Mouse (Mus musculus) frontal cortex, postnatal 25 days (tissue): Measurements from ENCODE around the gene D5Ertd579e.

Source experiments
- DNase-seq, 2 experiments: peaks; one replicate each; pipeline ENCODE4 v3.0.0; 2022; ENCODE audit warnings: low spot score in 2 of 2

D5Ertd579e gene

DNA sequence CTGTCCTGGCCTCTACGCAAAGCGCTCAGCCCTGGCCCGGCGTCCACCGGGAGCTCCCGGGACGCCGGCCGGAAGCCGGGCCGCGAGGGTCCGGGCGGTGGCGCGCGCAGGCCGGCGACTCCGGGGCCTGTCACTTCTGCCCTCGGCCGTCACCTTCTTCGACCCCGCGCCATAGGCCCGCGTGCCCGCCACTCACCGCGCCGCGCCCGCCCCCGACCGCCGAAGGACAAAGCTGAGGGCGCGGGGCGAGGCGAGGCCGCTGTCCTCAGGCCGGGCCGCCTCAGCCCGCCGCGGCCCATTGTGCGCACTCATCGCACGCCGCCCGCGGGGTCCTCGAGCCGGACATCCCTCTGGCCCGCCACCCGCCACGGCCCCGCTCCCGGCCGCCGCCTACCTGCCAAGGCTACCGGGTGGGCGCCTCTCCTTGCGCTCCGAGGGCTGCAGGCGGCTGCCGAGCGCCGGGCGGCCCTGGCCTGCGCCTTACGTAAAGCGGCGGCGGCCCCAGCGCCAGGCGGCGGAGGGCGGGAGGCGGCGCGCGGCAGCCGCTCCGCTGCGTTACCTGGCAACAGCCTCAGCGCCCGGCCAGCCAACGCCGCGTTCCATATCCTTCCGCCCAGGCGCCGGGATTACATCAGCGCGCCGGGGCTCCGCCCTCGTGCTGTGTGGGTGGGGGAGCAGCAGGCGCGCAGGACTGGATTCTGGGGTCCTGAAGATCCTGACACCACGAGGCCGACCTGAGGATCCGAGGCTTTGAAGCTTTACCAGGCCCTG, at the start of gene D5Ertd579e:
Gene D5Ertd579e, minus strand, starts transcription at position 564 of the 771 bp plus-strand sequence.
- DNase-seq, result peak; percentile 93

DNA sequence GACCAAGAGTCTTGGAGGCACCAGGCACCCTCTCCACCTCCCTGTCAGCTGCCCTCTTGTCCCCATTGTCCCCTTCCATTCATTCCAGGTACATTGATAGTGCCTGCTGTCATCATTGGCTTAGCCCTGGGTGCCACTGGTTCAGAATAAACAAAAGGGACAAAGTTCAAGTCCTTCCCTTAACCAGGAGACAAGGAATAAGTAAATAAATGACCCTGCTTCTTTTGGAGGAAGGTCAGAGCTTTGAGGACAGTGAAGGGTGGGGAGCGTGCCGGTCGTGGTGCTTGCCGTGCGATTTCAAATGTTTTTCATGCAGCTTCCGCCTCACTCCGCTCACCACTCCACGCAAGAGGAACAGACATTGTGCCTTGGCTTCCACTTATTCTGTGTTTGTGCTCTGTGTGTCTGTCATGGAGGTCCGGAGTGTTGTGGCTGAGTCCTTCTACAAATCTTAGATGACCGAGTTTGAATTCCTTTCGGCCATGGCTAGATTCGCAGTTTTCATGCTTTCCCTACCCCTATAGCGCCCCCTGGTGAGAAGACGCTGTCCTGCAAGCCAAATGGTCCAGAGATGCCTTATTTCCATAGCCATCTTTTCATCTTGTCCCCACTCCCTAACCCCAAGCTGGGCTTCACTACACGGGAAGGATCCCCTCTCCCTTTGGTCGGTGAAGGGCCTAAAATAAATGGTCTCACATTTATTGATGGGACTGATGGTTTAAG, 46.5 kb upstream of the D5Ertd579e start:
- peak; percentile 87 to 89 for DNase-seq

DNA sequence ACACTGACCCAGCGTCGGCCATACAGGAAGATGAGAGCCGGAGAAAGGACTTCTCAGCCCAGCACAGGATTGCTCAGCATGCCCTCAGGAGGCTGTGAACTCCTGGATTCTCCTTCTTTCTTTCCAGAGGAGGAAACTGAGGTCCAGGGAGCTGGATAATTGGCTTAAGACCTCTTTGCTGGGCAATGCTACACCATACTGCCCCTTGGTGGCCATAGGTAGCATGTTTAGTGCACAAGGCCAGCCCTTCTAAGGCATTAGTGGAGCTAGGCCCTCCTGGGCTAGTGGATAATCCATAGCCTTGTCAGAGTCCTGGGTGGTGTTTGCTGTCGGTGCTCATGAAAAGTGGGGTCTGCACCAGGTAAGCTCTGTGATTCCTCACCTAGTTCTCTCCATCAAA, 44.0 kb upstream of the D5Ertd579e start:
- DNase-seq, result no peak

DNA sequence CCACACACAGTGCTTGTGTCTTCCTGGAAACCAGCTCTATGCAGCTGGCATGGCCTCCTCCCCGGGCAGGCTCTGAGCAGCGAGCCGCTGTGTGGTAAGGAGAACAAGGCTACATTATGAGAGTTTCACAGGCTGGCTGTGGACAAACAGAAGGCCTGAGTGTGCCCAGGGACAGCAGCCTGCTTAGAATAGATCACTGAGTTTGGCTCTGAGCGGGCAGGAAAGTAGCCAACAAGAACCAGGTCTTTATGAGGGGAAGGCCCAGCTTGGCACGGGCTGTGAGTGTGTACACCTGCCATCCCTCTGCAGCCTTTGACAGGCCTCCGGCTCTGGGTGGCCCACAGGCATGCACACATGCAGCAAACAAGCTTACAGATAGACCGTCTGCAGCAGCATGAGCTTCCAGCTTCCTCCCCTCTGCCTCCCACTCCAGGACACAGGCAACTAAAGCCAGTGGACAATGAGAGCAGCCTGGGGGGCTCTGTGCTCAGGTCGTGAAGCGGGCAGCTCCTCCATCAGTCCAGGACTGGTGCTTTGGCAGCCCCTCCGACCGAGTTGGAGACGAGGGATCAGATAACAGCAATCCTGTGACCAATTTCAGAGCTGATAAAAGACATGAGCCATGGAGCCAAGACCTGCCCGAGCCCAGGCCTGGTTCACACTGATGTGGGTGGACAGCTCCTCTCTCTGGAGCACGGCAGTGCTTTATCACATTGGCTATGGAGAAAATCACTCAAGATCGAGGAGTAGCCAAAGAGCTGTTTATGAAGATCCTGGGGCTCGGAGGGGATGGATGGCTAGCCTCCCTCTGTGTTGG, 43.2 kb upstream of the D5Ertd579e start:
- peak; percentile 30 to 39 for DNase-seq

DNA sequence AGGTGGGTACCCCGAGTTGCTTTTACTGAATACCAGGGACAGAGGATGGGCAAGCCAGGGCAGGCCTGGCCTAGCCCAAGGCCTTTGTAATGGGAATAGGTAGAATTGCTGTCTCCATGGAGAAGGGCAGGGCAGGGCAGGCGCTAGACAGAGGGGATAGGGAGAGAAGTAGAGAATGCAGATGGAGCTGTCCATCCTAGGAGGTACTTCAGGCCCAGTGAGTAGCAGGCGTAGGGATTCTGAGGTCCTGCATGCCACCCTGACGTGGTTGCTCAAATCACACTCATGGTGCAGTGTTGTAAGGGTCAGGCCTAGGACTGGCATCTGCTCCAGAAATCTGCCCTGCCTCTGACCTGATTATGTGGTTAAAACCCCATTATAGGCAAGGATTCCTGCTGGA, 41.9 kb upstream of the D5Ertd579e start:
- no peak for DNase-seq

DNA sequence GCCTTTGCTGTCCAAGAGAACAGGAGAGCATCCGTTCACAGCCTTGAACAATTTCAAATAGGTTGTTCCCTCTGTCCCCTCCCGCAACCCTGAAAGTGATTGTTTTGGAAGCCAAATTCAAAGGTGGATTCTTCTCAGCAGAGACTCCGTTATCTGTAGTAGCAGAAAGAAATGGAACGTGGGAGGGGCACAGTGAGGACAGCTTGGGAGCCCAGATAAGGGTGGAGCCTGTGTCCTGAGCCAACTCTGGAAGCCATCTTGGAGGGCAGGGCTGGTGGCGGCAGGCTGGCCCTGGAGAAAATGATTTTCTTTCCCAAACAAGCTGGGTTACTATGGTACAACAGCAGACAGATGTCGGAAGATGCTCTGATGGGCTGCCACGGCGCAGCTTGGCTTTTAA, 40.2 kb upstream of the D5Ertd579e start:
- no peak for DNase-seq

DNA sequence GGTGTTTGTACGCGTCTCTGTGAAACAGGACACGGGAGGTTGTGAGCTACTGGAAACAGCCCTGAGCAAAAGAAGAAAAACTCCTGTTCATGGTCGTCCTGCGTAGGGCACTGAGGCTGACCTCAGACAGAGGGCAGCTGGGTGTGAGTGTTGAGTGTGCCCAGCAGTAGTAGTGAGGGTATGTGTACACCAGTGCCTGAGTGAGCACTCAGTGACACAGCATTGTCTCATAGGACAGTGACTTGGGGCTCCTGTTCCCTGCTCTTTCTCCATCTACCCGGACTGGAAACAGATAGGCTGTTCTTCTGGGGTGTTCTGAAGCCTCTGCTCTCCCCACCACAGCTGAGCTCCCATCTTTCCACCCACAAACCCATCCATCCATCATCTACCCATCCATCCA, 39.3 kb upstream of the D5Ertd579e start:
- DNase-seq, result no peak

DNA sequence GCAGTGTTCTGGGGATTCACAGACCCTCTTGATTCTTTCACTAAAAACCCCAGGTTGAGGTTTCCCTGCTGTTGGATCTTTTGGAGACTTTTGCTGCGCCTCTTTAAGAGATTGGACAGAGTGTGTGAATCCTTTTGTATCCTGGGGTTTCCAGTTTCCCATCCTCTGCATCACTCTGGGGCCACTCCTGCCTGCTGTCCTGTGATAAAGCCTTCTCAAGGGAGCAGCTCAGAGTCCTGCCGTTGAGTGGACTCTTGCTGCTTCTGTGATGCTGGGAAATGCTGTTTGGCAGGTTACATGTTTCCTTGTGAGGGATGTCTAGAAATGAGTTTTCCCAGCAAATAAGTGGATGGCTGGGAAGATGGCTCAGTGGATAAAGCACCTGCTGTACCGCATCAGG, 37.6 kb upstream of the D5Ertd579e start:
- DNase-seq, result no peak

DNA sequence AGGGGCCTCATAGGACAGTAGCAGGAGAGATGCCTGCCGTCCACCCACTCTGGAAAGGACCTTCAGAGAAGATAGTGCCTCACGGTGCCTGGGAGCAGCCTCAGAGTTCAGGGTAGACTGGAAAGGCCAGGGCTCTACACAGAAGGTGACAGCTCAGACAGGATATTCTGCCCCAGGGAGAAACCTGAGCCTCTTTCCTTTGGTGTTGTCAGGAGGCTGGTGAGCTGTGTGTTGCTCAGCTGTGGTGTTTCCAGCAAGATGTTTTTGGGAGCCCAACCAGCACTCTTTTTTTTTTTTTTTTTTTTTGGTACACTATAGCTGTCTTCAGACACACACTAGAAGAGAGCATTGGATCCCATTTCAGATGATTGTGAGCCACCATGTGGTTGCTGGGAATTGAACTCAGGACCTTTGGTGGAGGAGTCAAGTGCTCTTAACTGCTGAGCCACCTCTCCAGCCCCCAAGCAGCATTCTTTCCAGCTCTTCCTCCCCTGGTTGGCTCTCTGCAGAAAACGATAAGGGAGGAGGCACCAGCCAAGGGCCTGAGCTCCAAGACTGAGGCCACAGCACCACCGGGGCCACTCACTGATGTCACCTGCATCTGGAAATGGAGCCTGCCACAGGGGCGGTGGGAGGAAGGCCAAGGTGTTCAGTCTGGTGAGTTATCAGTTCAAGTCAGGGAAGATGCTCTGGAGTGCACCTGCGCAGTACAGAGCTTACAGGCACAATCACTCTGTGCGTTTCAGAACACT, 36.3 kb upstream of the D5Ertd579e start:
- no peak for DNase-seq

DNA sequence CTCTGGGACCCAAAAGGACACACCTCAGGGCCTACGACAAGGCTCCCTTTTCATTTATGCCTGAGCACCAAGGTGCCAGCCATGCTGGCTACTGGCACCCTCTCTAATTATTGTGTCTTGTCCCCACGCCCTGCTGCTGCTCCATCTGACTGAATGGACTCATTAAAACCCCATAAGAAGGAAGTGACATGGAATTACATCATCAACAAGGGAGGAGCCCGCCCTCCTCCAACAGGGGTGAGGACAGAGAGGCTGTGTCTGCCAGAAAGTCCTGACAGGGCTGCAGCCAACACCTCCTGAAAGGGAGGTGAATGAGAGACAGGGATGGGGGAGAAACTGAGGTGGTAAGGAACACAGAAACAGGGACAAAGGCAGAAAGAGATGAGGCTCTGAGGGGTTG, 34.9 kb upstream of the D5Ertd579e start:
- DNase-seq, result no peak

DNA sequence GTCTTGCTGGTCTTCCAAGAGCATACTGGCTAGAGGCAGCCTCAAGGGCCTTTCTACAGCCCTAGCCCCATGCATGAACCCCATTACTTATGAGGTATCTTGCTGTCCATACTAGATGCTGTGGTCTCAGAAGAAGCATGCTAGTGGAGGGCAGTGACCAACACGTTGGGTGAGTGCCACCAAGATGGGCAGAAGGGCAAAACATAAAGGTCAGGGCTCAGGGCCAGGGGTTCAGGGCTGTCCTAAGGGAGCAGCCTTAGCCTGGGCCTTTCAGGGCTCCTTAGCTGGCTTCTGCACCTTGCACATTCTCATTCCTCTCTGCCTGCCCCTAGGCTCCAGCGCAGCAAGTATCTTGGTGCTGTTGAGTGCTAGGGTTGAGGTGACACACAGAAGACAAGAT, 34.1 kb upstream of the D5Ertd579e start:
- DNase-seq, result no peak

DNA sequence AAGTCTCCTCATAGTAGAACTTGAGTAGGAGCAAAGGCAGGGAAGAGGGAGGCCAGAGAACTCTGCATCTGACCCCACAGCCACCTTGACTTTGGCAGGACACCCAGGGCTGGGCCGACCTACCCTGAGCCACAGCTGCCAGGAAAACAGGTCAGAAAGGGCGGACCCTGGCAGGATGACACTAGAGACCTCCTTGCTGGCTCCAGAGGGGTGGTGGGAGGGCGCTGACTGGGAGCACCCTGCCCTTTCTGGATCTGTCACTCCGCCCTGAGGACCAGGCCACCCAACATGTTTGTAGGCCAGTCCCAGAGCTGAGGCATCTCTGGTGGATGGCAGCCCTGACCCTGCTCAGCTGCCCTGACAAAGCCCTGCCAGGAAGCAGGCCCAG, 33.3 kb upstream of the D5Ertd579e start:
- DNase-seq, result no peak

DNA sequence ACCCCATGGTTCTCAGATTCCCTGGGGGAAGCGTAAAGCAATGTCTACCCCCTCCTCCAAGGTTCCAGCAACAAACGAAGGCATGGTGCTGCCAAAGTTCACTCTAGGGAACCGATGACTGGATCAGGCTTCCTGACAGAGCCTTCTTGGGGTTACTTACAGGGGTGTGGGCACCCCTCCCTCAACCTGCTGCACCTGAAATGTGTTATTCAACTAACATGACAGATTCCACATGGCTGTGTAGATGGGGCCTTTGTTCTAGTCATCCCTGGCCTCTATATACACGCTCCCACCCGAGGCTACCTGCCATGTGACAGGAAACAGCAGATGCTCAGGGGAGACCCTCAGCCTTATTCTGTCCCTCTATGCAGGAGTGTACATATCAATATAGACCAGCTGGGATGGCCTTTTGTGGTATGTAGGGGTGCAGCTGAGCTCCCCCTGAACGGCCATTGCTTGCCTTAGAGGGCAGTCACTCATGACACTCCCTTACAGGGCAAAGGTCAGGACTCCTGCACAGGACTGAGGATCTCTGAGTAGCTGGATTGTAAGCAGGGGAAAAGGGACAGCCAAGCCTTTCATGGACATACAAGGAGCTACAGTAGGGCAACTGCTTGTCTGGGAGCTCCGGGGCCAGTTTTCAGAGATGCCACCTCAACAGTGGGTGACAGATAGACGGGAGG, 32.7 kb upstream of the D5Ertd579e start:
- no peak for DNase-seq

DNA sequence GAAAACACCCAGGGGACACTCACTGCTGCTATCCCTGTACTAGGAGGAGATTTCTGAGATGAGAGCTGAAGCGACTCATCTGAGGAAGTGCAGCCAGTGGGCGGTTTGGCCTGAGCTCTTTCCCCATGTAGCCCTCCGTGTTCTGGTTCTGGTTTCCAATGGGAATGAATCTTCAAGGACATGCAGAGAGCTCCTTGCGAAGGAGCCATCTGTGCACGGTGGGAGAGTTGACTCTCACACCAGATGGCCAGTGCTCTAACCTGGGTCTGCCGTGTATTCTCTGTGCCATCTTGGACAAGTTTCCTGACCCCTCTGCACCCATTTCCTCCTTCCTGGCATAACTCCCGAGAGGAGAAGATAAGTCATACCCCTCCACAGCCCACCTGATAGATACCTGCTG, 32.0 kb upstream of the D5Ertd579e start:
- DNase-seq, result no peak

DNA sequence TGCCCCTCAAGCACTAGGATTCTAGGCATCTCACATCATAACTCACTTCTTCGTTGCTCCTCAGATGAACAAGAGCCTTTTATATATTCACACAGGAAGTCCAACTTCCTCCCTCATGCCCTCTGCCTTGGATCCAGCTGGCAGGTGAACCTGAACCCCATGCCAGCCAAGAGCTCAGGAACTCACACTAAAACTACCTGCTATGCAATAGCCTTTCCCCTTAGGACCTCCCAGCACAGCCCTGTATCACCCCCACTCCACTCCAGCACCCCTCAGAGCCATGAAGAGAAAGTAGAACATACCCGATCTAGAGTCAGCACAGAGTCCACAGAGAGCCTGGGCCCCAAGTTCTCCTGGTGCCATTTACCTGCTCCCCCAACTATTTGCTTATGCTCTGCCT, 31.3 kb upstream of the D5Ertd579e start:
- DNase-seq, result no peak

DNA sequence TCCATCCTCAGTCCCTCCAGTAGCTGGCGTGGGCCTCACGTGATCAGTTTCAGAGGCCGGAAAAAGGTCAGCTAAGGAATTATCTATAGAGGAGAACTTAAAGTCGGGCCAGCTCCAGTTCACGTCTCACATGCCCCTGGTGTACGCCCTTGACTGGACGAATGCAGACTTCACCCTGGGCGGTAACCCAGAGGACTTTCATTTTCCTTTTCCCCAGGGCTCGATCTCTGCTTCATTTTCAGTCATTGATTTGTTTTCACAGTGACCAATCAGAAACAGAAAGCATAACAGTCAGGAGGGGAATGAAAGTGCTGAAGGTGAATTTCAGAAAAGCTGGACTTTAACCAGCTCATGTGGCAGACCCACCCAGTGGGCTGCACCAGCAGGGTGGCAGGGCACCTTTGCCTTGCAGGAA, 30.6 kb upstream of the D5Ertd579e start:
- DNase-seq, result no peak

DNA sequence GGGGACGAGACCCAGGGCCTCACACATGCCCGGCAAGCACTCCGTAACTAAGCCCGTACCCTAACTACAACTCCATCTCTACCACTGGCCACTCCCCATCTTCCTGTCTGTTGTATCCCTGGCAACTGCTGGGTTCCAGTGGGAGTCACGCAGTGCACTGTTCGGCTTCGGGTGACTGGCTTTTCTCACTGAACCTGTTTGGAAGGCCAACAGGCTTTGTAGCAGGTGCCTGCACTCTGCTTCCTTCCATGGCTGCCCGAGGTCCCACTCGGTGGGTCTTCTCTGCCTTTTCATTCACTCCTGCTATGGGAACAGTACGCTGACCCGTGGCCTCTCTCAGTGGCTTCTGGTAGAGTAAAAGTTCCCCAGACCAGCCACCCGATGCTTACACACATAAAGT, 30.0 kb upstream of the D5Ertd579e start:
- no peak for DNase-seq

DNA sequence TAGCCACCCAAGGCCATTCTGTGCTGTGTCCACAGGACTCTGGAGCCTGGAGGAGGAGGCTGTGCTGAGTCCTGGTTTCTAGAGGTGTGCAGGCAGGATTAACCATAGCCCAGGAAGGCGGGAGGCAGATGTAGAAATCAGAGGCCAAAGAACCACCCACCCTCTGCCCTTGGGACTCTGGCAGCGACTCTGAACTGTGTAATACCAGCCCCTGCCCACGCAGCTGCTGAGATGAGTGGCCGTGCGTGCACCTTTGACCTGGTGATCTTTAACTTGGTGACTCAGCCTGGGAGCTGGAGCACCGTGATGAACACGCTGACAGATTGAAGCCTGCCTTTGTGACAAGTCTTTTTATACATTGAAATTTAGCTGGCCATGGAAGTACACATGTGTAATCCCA, 28.4 kb upstream of the D5Ertd579e start:
- no peak for DNase-seq

DNA sequence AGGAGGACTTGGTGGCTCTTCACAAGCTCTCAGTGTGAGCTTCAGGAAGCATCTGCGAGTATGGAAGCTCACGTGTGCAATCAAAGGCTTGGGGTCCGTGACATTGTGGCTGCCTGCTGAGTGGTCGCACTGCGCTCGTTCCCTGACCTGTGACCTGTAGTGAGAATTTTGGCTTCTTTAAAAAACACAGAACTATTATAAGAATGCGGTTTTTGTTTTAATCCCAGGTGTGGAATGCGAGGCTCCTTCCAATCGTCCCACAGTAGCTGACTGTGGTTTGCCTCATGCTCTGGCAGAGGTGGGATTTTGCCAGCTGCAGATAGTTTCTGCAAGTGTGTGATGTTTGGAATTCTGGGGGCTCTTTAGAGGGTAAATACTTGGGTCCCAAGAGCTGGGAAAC, 27.5 kb upstream of the D5Ertd579e start:
- DNase-seq, result no peak

DNA sequence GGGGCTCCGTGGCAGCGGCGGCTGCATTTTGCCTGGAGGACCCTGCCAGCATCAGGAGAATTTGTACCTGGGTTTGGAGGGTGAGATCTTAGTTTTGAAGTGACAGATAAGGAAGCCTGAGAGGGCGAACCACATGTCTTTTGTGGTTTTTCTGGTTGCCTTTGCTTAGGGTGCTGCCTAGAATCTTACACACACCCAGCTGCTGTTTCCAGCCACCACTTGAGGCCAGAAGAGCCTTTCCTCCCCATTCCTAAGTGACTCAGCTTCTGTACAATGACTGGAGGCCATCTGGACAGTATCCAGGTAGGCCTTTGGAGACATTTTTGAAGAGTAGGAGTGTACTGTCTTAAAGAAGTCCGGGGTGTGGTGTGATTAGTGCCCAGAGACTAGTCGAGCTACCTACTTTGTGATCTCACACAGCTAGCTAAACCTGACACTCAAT, 26.6 kb upstream of the D5Ertd579e start:
- DNase-seq, result no peak

DNA sequence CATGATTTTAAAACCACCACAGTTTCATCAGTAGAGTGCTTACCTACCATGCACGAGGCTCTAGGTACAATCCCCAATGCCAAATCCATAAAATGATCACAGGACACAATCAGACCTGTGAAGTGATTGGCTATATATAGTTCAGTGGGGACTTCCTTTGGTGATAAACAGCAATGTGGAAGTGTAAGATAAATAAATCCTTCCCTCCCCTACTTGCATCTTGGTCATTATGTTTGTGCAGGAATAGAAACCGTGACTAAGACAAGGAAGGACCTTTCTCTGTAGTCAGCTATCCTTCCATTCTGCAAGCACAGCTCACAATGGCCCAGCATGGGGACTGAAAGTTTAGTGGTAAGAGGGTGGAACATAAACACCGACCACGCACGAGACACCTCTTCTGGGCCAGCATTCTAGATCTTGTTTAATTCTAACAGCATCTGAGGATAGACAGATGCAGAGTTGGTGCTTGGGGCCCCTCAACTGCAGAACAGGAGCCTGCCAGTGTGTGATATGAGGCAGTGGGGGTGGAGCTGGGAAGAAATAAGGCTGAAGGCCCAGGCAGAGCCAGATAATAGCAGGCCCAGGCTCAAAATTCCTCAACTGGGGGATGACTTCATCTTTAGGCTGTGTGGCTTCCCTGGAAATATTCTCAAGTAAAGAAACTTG, 25.0 kb upstream of the D5Ertd579e start:
- no peak for DNase-seq
